Mouse (Mus musculus) cerebellum, adult 2 months (tissue): ENCODE measurements around the gene Moap1.

Experiments
- CTCF ChIP-seq: fragments of 200-500 bp; IDR thresholded peaks from 2 replicates; pipeline ENCODE4 v1.5.1; 2011; ENCODE audit warnings: low read depth, mild to moderate bottlenecking, control low read depth, low read length, moderate library complexity, borderline replicate concordance; ENCODE audit not compliant: insufficient read depth
- POLR2A ChIP-seq: fragments of 200-500 bp; IDR thresholded peaks from 2 replicates; pipeline ENCODE4 v1.6.1; 2011; ENCODE audit warnings: low read length, control low read depth, borderline replicate concordance; ENCODE audit not compliant: insufficient read depth

GRCm38 (mm10) chr12:102710851-102711375, 32.5 kb downstream of the Moap1 start:
- TF ChIP-seq CTCF (no peak; the same call in 1 of the 2 replicates), POLR2A (no peak)
